Mouse (Mus musculus) 3134 (cell line): ENCODE results near the gene Hmg20a.

Source experiments
- DNase-seq: peaks from one replicate; pipeline ENCODE4 v3.0.0-alpha.2; 2011; ENCODE audit warnings: low spot score; ENCODE audit not compliant: insufficient read length; ENCODE audit errors: extremely low read depth

Hmg20a gene

DNA sequence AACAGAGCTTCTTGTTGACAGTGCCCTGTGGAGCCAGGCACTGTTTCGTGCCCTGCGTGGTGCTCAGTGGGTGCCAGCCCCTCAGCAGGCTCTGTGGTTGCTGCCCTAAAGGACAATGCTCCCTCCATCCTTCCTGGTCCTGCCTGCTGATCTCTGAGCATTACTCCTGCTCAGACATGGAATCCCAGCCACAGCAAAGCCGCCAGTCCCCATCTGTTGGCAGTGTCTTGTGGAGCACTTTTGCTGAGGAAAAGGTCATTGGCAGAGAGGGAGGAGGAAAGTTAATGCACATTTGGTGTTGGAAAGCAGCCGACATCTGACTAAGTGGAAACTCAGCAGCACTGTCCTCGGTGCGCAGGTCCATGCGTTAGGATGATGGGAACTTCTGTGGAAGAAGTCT lies 76.7 kb downstream of the Hmg20a start:
- DNase-seq: no peak

DNA sequence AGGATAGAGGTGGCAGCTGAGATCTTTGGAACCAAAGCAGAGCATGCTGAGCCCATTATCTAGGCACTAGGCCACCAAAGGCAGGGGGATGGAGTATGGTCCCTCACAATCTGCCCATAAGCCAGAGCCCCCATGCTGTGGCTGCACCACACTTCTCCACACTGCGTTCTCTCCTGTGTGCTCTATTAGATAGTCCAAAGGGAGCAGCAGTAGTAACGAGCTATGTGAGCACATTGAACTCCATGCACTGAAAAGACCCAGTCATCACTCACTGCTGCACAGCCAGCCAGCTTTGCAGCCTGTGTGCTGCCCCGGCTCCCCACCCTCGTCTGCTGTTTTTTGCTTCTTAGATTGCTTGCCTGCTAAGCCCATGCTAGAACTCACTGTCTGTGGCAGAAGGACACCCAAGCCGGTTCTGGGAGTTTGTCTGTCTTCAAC lies 77.4 kb downstream of the Hmg20a start:
- no peak for DNase-seq

DNA sequence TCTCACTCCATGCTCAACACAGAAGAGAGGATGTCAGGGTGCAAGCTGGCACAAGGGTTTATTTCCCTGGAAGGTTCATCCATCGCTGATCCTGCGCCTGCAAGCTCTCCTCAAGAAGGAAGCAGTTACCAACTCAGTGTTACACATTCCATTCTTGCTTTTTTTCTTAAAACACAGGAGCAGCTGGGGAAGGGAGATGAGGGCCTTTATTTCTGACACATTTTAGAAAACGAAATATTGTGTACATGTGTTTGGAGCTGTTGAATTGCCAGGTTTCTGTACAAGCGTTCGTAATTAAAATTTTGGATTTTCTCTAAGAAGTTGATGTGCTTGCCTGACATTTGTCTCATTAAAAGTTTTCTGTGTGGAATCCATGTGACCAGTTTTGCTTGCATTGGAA lies 78.2 kb downstream of the Hmg20a start:
- no peak for DNase-seq

DNA sequence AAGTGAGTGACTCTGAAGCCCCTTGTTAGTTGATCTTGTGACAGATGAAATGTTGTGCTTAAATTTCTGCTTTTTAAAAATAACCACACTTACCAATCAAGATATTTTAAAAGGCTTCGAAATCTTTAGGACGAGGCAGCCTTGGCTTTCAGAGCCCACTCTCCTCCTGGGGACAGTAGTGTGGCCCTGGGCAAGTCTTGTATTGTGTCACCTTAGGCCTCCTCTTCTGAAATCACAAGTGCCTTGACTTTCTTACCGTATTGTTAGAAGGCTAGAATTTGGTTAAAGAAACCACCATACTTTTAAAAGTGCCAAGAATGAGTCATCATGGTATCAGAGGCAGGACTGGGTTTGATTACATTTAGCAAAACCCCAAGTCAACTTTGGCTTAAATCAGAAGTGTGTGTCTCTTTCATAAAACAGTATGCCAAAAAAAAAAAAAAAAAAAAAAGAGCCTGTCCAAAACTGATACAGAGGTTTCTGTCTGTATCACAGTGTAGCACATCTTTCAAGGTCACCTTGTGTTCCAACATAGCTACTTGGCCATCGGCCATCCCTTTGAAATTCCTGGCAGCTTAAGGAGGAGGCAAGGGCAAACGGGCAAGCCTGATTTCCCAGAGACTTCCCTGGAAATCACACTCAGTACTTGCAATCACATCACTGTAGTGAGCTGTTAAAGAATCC lies 78.9 kb downstream of the Hmg20a start:
- peak; percentile 37 for DNase-seq

DNA sequence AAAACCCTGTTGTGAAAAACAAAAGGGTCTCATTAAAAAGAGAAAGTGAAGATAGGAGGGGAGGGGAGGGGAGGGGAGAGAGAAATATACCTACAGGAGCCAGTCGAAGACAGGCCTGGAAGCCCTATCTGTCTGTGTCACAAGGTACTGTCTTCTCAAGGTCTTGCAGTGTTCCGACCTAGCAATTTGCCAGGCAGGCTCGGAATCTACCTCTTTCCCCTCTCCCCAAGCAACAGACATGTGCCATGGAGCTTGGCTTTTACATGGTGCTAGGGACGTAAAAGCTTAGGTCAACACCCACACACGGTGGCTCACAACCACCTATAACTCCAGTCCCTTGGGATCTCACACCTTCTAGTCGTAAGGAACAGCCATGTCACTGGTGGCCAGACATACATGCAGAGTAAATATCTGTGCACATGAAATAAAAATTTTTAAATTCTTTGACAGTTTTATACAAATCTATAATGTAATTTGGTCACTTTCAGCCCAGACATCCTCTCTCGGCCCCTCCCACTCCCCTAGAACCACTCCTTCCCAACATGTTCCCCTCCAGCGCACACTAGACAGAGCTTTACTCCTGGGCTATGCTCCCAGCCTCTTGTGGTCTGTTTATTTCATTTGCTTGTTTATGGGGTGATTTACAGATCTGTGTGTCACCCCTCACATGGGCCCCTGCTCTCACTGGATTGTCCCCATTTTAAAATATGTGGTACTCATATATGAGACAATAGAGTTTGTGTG lies 81.1 kb downstream of the Hmg20a start:
- no peak for DNase-seq

DNA sequence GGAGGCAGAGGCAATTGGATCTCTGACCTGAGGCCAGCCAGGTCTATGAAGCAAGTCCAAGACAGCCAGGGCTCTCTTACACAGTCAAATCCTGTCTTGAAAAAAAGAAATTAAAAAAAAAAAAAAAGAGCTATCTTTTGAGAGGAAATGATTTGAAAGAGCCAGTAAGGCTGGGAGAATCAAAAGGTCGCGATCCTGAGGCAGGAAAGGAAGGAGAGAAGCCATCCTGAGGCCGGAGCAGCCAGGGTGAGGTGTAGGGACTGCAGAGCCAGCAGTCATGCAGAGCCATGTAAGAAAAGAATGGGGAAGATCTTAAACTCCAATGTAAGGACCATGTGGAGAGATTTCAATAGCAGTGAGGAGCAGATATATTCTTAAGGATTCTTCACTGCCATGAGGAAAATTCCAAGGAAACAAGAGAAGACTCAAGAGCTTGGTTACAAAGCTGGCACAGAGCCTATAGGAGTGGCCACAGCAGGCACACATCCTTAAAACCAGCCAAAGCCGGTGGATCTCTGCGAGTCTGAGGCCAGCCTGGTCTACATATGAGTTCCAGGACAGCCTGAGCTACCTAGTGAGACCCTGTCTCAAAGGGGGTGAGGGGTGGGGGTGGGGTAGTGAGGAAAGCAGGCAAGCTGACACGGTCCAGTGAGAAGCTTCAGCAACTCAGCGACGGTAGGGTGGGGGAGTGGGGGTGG lies 82.6 kb downstream of the Hmg20a start:
- peak; percentile 26 for DNase-seq

DNA sequence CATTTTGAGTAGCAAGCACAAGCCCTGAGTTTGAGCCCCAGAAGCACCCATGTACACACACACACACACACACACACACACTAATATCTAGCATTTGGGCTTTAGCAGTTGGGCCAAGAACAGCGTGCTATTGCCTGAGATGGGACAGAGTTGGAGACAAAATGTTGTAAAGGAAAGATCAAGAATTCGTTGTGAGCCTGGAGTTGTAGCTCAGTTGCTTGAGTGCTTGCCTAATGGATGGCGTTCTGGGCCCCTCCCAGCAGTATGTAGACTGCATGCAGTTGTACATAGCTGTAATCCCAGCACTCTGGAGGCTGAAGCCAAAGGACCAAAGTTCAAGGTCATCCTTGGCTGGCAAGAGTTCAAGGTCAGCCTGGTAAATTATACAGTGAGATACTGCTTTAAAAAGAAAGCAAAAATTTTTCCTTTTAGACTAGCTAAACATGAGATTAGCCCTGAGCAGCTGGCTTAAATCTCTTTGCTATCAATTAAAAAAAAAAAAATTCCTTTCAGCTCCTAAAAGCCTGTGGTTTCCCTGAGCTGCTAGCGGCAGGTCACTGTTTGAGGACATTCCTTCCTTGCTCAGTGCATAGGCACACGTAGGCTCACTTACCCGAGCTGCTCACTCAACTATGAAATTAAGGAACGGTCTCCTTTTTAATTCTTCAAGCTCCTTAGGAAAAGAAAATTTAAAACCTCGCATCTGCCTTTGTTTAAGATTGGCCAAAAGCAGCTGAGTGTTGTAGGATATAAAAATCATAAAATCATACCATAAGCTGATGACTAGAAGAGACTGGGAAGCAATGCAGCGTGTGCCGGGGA lies 83.5 kb downstream of the Hmg20a start:
- DNase-seq: peak; percentile 48

DNA sequence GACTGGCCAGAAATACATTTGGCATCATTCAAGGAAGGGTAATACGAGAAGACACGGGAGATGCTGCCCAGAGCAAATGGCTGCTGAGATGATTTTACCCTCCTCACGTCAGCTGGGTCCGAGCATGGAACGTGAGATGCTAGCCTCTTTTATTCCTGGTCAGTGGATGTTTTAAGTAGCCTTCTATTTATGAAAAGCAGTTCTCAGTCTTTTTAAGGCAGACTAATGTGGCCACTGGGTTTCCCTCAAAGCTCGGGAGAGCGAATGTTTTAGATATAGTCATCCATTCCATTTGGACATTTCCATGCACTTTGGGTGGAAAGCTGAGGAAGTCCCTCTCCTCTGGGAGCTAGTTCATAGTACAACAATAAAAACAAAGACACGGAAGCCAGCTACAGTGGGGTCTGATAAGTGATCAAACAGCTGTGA lies 84.1 kb downstream of the Hmg20a start:
- DNase-seq: no peak

DNA sequence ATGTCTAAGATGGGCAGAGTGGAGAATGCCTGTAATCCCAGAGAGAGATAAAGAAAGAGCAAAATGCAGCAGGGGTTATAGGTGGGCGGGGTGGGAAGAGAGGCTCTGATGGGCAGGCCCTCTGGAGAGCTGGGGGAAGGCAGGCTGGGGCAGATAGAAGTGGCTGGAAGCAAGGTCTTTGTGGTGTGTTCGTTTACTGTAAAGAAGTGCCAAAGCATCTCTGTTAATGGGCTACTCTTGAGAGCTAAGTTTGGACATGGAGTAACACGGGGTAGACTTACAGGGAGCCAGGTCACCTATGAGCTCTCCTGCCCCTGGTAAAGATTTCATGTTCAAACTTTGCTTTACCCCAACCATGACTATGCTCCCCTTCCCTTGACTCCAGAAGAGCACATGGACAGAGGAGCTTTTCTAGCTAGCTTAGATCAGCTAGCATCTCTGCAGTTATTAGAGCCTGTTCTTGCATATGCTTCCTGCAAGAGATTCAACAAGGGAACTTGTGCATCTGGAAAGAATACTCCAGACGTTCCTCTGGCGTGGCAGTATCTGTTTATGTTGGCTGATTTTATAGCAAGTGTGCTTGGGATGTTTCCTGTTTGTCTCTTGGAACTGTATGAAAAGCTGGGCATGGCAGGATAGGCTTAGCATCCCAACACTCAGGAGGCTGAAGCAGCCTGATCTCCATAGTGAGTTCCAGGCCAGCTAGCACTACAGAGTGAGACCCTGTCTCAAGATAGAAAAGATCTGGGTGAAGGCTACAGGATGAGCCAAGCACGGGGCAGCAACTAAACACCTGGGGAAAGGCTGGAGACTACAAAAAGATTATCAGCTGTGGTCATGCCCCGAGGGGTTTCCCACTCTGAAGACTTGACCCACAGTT lies 85.5 kb downstream of the Hmg20a start:
- DNase-seq: no peak

DNA sequence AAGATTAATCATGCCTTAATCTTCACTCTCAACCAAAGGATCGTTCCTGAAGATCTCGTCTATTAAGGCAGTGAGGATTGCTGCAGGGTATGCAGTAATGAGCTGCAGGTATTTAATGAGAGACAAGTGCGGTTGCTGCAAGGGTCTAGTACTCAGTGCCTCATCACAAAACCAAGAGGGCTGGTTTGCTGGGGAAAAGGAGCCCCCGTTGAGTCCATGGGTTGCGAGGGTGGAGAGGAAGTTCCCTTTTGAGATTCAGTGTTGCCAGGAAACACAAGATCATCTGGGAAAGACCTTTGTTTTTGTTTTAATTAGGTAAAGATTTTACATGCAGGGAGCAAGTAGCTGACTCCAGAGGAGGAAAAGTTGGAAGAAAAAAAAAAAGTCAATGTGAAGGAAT lies 86.1 kb downstream of the Hmg20a start:
- no peak for DNase-seq

DNA sequence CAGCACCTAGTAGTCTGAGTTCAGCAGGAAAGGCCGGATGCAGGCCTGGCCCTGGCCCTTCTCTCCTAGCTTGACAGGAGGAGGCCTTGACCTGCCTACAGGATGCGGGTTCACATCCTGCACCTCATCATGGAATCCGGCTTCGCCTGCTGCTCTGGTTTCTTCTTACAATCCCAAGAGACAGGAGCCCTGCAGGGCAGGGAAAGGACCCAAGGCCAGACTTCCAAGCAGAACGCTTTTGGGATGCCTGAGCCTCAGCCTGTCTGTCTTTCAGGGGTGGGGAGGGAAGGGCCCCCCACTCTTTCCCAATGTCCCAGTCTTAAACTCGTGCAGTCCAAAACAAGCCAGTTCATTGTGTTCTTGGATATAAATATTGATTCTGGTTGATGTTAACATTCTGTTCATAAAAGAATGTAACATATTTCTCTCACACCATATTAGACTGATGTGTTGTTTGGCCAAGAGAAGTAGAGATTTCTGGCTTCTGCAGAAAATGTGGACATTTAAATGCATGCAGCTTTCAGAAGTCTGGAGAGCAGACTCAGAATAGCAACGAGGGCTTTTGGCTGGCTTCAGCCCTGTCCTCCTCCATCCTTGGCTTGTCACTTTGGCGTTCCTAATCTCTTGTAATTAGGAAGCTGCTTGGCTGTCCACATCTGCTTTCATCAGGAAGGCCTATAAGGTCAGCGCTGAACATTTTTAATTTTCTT lies 86.8 kb downstream of the Hmg20a start:
- peak; percentile 42 for DNase-seq

DNA sequence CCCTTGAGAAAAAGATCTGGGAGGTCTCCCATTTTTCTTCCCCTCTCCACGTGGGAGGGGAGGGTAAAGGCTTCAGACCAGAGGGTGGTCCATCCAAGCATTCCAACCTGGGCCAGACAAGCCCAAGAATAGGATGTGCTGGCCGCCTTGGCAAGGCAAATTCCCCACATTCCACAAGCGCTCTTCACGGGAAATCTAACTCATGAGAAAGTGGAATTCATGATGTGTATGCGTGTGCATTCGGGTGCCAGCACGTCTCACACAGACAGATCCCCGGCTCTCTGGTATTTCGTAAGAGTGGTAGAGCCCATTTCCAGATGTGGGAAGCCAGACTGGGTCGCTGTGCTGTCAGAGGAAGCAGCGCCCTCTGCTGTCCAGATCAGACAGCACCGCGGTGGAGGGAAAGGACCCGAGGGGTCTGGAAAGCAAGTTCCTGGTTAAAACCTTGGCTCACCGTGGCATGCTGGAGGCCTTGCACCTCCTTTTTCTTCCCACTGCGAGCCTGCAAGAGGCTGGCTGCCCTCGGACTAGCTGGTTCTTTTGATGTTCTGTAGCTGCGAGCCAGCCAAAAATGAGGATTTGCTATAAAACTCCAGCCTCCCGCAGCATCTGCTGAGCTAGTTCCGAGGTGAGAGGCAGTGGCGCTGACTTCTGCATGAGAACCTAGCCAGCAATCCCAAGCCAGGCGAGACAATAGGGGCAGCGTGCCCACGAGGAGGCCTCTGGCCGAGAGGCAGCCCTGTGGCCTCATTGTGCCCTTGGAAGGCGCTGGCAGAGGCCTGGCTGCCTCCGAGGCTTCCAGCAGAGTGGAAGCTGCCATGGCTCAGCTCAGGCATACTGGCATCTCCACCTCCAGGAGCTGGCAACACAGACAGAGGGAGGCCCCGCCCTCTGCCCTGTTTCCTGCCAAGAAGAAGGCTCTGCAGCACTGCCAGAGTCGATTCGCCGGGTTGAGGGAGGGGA lies 87.7 kb downstream of the Hmg20a start:
- peak; percentile 90 for DNase-seq

DNA sequence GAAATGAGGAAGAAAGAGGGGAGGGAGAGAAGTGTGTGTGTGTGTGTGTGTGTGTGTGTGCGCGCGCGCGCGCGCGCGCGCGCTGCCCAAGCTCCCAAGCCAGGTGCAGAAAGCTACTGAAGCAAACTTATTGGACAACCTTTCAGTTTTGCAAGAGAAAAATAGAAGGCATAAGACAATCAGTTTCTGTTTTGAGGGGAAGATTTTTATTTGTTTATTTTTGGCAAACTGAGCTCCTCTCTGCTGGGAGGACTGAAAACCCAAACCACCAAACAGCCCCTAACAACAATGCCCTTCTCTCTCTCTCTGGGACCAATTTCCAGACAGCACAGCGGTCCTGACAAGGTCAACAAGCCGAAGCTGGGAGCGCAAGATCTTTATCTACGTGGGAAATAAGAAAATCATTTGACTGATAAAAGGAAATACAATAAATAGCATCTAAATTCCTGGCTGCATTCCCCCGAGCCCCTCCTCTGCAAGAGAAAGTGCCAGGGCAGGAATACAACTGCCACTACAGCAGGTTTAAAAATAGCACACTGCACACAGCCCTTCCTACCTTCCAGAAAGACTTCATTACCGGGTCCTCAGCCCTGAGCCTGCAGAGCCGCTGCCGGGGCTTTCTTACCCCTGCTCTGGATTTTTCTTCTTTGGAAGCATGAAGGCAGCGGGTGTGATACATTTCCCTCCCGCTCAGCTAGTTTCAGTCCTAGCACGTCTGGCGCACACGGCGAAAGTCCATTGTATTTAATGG lies 88.7 kb downstream of the Hmg20a start:
- DNase-seq: peak; percentile 76

DNA sequence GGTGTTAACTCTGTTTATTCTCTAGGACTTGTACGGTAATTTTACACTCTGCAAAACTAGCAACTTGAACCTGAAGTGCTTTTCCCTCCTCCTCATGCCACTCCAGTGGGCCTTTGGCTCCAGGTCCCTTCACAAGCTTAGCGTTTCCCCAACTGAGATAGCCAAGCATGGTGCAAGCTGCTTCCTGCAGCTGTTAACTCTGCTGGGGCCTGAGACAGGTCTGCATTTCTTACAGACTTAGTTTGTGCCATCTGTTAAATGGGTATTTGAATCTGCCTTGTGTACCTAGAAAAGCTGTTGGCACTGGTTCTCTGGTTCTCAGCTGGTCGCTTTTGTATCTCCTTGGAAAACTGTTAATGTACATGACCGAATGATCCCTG lies 89.3 kb downstream of the Hmg20a start:
- no peak for DNase-seq

DNA sequence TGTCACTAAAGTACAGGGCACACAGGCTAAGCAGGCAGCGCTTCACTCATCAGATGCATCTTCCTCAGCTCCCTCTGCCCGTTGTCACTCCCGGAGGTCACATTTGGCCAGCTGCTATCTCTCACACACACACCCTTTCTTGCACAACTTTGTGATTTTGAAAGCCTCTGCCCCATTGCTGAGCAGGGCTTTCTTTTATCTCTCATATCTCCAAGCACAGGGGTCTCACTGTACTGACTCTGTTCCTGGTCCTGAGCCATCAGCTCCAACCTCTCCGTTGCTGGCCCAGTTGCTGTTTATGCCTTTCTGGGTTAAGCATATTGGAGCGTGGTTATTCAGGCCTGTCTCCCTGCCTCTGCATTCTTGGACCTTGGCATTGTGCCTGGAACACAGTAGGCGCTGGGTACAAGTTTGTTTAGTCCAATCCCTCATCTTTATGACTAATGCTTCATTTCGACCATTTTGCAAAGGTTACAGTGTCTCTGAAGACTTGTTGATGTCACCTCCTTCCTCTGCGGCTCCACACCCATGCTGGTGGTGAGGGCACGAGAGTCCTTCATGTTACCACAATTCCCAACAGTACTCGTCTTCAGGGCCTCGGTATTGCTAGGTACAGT lies 90.5 kb downstream of the Hmg20a start:
- DNase-seq: peak; percentile 73

DNA sequence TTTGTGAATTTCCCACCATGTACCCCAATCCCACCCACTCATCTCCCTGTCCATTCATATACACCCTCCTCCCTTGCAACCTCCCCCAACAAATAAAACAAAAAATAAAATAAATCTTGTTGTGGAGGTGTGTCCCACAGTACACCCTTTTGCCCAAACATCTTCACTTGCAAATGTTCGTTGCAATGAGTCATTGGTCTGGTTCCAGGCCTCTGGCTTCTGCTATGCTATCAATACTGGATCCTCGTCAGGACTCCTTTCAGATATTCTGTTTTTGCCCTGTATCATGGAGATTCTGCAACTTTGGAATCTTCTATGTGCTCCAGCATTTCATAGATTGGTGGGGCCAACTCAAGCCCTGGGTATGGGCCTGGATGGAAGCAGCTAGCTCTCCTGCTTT lies 91.9 kb downstream of the Hmg20a start:
- no peak for DNase-seq

DNA sequence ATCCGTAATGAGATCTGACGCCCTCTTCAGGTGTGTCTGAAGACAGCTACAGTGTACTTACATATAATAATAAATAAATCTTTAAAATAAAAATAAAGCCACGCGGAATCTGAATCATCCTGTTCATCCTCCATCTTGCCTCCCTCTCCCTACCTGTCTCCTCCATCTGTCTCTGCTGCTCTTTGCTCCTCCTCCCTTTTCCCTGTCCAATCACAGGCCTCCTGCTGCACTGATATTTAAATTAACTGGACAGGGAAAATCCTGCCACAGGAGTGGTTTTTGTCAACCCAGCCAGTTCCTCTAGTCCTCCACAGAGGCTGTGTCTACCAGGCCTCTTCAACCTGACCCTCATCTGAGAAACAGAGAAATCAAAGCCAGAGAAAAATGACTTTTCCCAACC lies 94.1 kb downstream of the Hmg20a start:
- no peak for DNase-seq
